Mouse (Mus musculus): ENCODE measurements around the gene C1qb.
A peak's percentile ranks its signal among the peaks of the same experiment; 100 is the strongest.

Gene C1qb

DNA sequence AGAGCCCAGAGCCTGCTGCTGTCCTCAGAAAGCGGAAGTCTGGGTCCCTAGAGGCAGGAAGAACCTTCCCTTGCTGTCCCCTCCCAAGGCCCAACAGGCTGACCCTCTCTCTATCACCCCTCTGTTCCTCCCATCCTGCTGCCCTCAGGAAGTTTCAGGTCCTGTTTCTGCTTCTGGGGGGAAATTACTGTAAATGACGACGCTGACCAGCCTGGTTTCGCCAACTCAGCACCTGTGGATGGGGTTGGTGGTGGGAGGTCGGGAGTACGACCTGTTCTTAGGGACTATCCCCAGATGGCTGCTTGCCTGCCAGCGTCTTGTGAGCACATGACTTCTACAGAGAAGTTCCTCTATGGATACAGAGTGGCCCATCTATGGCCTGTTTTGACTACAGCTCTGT lies at the start of gene C1qb:
Gene C1qb, minus strand, starts transcription at position 87 of the 400 bp plus-strand sequence.
- DNase-seq (ENCODE audit: low read depth, low spot score): no peak

DNA sequence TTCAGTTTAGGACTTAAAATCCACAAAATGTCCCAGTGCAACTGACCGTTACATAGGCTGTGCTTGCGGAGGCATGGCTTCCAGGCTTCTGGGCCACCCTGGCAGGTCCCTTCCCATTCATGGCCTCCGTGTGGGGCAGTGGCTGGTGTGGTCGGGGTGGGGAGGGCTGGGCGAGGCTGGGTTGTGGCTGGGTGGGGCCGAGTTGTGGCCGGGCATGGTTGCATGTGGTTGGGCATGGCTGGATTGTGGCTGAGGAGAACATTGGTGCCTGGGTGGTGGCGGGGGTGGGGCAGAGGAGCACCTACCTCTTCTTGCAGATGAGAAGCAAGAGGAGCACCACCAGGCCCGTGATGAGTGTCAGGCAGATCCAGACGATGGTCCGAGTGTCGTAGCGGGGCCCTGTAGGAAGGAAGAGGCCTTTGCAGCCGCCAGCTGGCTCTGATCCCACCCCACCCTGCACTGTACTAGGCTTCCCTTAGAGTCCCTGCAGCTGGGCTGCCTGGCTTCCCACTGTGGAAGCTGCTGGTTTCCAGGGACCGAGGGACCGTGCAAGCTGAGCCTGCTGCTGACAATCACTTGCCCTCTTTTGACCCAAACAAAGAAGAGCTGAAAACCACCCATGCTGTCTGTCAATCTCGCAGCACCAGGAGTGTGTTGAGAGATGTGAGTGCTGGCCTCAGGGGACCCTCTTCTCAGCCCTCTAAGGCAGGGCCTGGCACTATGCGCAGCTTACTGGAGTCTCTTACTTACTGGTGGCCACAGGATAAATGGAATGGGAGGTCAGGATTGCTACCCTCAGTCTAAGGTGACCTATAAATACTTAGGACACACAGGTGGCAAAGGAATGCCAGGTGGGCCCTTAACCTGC lies 49.0 kb upstream of the C1qb start:
- no peak for DNase-seq (ENCODE audit: low read depth, low spot score)

GRCm38 (mm10) chr4:136930474-136930873 lies 44.5 kb upstream of the C1qb start:
- DNase-seq (ENCODE audit: low read depth, low spot score): no peak

DNA sequence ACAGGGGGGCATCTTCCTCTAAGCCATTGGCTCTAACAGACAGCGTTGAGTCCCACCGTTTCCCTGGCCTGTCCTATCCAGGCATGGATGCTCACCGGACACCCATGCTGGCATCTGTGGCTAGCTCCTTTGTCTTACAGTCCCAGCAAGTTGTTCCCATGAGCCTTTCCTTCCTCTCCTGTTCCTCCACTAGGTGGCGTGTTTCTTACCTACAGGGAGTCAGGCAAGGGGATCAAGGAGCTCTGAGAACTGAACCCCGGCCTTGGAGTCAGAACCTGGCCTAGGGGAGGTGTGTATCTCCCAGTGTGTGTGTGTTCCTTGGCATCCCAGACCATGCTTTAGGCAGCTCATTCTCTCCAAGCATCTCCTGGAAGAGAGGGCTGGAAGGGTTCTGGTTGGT lies 42.9 kb upstream of the C1qb start:
- DNase-seq (ENCODE audit: low read depth, low spot score): peak; percentile 74

DNA sequence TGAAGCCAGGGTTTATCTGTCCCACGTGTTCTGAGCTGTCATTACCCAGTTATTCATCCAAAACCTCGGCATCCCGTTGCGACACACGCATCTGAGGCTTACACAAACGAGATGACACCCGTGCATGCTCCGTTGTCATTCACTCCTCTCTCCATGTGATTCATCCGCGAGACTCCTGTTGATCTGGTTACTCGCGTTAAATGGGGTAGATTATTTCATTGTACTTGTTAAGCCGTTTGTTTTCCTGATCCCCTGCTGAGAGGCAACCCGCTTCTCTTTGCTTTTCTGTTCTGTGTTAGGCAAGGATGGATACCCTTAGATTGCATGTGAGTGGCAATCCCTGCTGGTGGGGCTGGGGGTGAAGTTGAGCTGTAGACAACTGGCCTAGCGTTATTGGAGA lies 39.8 kb upstream of the C1qb start:
- DNase-seq (ENCODE audit: low read depth, low spot score): no peak

- peak; percentile 69 for DNase-seq (ENCODE audit: low read depth, low spot score)
Measured at GRCm38 (mm10) chr4:136924529-136924928, 38.5 kb upstream of the C1qb start.

GRCm38 (mm10) chr4:136919526-136919925 lies 33.5 kb upstream of the C1qb start:
- DNase-seq (ENCODE audit: low read depth, low spot score): no peak

DNA sequence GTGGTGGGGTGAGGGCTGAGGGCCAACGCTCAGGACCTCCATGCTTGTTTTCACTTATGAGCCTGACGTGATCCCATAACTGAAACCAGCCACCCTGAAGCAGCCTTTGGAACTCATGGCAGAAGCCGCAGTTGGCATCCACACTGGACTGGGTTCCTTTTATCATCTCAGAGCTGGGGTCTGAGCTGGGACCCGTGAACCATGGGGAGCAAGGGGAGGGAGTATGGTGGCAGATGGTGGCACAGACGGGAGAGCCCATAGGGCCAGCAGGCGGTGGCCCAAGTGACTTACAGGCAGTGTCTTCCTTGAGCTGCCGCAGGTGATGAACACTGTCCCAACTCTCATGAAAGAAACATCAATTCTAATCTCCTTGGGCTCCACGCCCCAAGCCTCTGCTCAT lies 32.8 kb upstream of the C1qb start:
- no peak for DNase-seq (ENCODE audit: low read depth, low spot score)

DNA sequence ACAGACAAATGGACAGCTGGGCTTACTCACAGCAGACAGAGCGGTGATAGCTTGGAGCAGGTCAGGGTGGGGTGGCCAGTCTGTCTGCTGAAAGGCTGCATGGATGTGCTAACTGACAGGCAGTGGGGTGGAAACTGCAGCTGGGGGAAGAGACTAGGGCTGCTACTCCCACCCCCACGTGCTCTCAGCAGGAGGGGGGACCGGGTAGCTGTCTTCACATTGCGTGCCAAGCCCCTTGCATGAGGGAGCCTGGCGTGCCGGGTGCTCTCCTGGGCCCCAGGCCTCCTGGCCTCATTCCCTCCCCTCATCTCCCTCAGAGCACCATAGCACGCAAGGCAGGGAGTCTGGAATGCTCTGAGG lies 31.2 kb upstream of the C1qb start:
- no peak for DNase-seq (ENCODE audit: low read depth, low spot score)

GRCm38 (mm10) chr4:136916359-136917164 lies 30.6 kb upstream of the C1qb start:
- no peak for DNase-seq (ENCODE audit: low read depth, low spot score)

- no peak for DNase-seq (ENCODE audit: low read depth, low spot score)
Measured at GRCm38 (mm10) chr4:136912841-136913240, 26.9 kb upstream of the C1qb start.

- no peak for DNase-seq (ENCODE audit: low read depth, low spot score)
Measured at GRCm38 (mm10) chr4:136911804-136912203, 25.8 kb upstream of the C1qb start.

DNA sequence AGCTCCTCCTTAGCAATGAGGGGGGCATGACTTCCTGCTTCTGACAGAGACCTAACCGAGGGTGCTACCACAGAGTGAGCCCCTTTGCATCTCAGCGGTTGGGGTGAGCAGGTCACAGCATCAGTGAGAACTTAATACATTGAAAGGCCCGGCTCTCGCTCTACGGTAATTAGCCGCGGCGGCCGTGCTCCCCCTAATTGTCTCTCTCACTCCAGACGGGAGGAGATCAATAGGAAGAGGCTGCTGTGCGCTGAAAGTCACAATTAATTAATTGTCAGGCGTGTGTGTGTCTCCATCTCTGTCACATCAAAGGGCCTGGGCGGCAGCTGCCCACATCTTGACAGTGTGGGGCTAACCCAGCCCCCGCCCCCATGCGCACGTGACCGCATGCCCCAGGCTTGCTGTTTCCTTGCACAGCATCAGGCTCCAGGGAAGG lies 25.2 kb upstream of the C1qb start:
- no peak for DNase-seq (ENCODE audit: low read depth, low spot score)

DNA sequence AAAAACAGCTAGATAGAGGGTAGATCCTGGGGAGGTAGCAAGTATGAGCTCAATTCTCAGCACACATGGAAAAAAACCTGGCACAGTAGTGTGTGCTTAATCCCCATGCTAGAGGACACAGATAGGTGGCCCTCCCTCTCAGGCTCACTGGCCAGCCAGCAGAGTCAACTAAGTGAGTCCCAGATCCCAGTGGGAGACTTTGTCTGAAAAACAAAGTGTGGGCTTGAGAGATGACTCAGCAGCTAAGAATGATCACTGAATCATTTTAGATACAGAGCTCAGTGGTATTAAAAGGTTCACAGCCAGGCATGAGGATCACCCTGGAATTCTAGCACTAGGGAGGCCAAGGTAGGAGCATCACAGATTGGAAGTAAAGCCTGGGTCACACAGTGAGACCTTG lies 21.8 kb upstream of the C1qb start:
- DNase-seq (ENCODE audit: low read depth, low spot score): no peak

- peak; percentile 83 for DNase-seq (ENCODE audit: low read depth, low spot score)
Measured at GRCm38 (mm10) chr4:136907033-136907432, 21.0 kb upstream of the C1qb start.

GRCm38 (mm10) chr4:136904767-136905539 lies 19.0 kb upstream of the C1qb start:
- DNase-seq (ENCODE audit: low read depth, low spot score): peak; percentile 46

- peak; percentile 54 for DNase-seq (ENCODE audit: low read depth, low spot score)
Measured at GRCm38 (mm10) chr4:136899154-136899553, 13.2 kb upstream of the C1qb start.

DNA sequence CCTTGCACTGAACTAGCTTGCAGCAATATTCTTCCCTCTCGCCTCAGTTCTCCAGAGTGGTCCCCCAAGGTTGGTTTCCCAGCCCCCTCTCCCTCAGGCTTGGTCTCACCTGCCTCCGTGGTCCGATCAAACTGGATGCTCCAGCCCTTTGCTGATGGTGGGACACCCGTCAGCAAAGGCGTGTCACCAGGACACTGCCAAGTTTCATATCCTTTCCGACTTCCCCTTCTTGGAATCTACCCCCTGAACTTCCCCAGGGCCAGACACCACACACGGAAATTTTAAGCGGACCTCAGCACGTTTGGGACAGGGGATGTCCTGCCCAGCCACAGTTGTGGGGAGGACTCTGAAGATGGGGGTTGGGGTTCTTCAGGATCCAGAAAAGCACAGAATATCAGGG lies 12.7 kb upstream of the C1qb start, which contains the start of gene C1qa:
Gene C1qa, minus strand, starts transcription at position 167 of the 400 bp plus-strand sequence.
- DNase-seq (ENCODE audit: low read depth, low spot score): no peak

DNA sequence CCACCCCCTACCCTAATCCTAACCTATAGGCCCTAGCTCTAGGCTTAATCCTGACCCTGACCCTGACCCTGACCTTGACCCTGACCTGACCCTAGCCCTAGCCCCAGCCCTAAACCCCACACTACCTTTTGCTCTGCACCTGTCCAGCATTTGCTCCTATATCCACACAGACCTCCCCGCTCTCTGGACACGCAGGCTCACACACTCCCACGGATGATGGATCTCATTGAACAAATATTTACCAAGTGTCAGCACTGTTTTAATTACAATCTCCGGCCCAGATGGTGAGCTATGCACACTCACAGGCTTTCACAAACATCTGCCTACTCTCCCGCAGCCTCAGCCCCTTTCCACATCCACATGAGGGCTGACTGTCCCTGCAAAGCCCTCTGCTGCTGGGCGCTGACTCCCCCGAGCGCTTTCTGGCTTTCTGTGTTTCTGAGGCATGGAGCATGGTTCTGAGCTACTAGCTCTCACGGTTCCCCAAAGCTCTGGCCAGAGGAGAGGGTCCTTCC lies 12.2 kb upstream of the C1qb start:
- DNase-seq (ENCODE audit: low read depth, low spot score): no peak

DNA sequence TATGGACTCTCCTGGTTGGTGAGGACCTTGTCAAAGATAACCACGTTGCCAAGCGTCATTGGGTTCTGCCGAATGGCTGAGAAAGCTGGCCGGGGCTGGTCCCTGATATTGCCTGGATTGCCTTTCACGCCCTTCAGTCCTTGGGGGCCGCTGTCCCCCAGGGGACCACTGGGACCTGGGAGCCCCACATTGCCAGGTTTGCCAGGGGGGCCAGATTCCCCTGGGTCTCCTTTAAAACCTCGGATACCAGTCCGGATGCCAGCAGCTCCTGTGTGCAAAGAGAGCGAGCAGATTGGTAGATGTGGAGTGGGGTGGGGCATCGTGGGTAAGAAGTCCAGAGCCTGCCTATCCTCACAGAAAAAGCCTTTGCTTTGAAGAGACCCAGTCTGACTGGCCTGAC lies 10.5 kb upstream of the C1qb start:
- no peak for DNase-seq (ENCODE audit: low read depth, low spot score)

- DNase-seq (ENCODE audit: low read depth, low spot score): peak; percentile 53
Measured at GRCm38 (mm10) chr4:136895861-136896260, 9.9 kb upstream of the C1qb start.

DNA sequence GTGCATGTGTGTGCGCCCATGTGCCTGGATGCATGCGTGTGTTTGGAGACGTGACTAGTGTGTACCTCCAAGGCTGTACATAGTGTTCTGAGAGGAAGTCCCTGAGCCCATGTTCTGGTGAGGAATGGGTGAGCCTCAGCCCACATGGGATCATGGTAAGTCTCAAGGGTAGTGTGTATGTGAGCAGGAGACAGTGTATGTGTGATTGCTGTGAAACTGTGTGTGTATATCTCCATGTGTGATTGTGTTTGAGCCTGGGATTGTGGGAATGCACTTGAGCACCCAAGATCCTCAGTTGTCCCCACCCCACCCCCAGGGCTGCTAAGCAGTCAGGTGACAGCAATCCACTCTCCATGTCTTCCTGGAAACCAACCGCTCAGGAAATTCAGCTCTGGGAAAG lies 8.8 kb upstream of the C1qb start:
- DNase-seq (ENCODE audit: low read depth, low spot score): no peak

Measured in ZHBTc4 (cell line).